Mouse (Mus musculus) forebrain, embryonic 13.5 days (tissue): ENCODE measurements at regions not wholly inside any gene's neighbourhood (a gene's known extent, or its start where the extent isn't known, plus 50 kb on each side); places are given as distances from the start of the nearest gene placed in this dataset.
A peak's percentile ranks its signal among the peaks of the same experiment; 100 is the strongest.
"Not testable (repeated sequence)": the region's sequence is repeated elsewhere in the genome, so short reads cannot be mapped to it uniquely, and the experiment has no call there.

Source experiments
- ATAC-seq: fragments of 200-750 bp; cut with Nextera tagmentation; 2 replicates; pipeline ENCODE4 v1.8.0; 2017
- H3K27ac ChIP-seq: fragments of 300-500 bp; sonication (generic); 2 replicates; pipeline ENCODE4 v1.5.1; 2015; ENCODE audit warnings: inconsistent platforms, mild to moderate bottlenecking, moderate library complexity
- H3K27me3 ChIP-seq: fragments of 300-500 bp; sonication (generic); 2 replicates; pipeline ENCODE4 v1.6.1; 2015; ENCODE audit warnings: mild to moderate bottlenecking, inconsistent platforms
- H3K36me3 ChIP-seq: fragments of 300-500 bp; sonication (generic); 2 replicates; pipeline ENCODE4 v1.6.1; 2015; ENCODE audit warnings: mild to moderate bottlenecking, inconsistent platforms; ENCODE audit not compliant: poor library complexity, severe bottlenecking
- H3K4me1 ChIP-seq: fragments of 300-500 bp; sonication (generic); 2 replicates; pipeline ENCODE4 v1.6.1; 2015; ENCODE audit warnings: inconsistent platforms
- H3K4me2 ChIP-seq: fragments of 300-500 bp; sonication (generic); 2 replicates; pipeline ENCODE4 v1.6.1; 2015; ENCODE audit warnings: inconsistent platforms, mild to moderate bottlenecking, moderate library complexity
- H3K4me3 ChIP-seq: fragments of 300-500 bp; sonication (generic); 2 replicates; pipeline ENCODE4 v1.5.1; 2015; ENCODE audit warnings: mild to moderate bottlenecking, inconsistent platforms
- H3K9ac ChIP-seq: fragments of 300-500 bp; sonication (generic); 2 replicates; pipeline ENCODE4 v1.6.1; 2015; ENCODE audit warnings: mild to moderate bottlenecking, inconsistent platforms
- H3K9me3 ChIP-seq: fragments of 300-500 bp; sonication (generic); replicated peaks from 2 replicates; pipeline ENCODE4 v1.6.1; 2016; ENCODE audit warnings: inconsistent platforms
- WGBS: fragments of 180-500 bp; shearing (Covaris S2); methylation state at CpG from one replicate; pipeline ENCODE4 v1.1.7; 2015; 5-methylcytosine and 5-hydroxymethylcytosine counted together

- H3K9ac ChIP-seq = no peak overlapping the region
- H3K9me3 ChIP-seq = no peaks in the 10 kb centered on the region
- no peak overlapping the region for H3K4me2 ChIP-seq
- H3K36me3 ChIP-seq = no peaks in the 10 kb centered on the region
- H3K4me1 ChIP-seq = no peaks in the 10 kb centered on the region
- no peak for ATAC-seq
- no peak overlapping the region for H3K4me3 ChIP-seq
- H3K27ac ChIP-seq = no peak overlapping the region
- no peaks in the 10 kb centered on the region for H3K27me3 ChIP-seq
- 95% methylated on average over 3 of the region's 3 CpGs for WGBS
These were observed 2615.7 kb downstream of the Poteg start for GRCm38 (mm10) chr8:30063148-30063547.

GRCm38 (mm10) chr8:30077726-30078125, 2630.3 kb downstream of the Poteg start:
- Histone ChIP-seq H3K36me3 (no peaks in the 10 kb centered on the region), H3K4me2 (no peak overlapping the region), H3K4me1 (no peaks in the 10 kb centered on the region), H3K4me3 (no peak overlapping the region), H3K27ac (no peak overlapping the region), H3K27me3 (no peaks in the 10 kb centered on the region), H3K9ac (no peak overlapping the region), H3K9me3 (no peaks in the 10 kb centered on the region)
- ATAC-seq = no peak

- Histone ChIP-seq H3K27me3 (no peaks in the 10 kb centered on the region), H3K9ac (no peak overlapping the region), H3K9me3 (no peaks in the 10 kb centered on the region), H3K4me3 (no peak overlapping the region), H3K36me3 (no peaks in the 10 kb centered on the region), H3K27ac (no peak overlapping the region), H3K4me2 (no peak overlapping the region), H3K4me1 (no peaks in the 10 kb centered on the region)
- no peak for ATAC-seq
- 80% methylated on average over 3 of the region's 3 CpGs for WGBS
These were observed 2680.3 kb downstream of the Poteg start for GRCm38 (mm10) chr8:30127766-30128165.

- H3K4me3 ChIP-seq = no peak overlapping the region
- WGBS = 75% methylated on average over 6 of the region's 6 CpGs
- H3K36me3 ChIP-seq = no peaks in the 10 kb centered on the region
- H3K4me2 ChIP-seq = no peak overlapping the region
- no peaks in the 10 kb centered on the region for H3K27me3 ChIP-seq
- H3K4me1 ChIP-seq = no peaks in the 10 kb centered on the region
- no peaks in the 10 kb centered on the region for H3K9me3 ChIP-seq
- no peak overlapping the region for H3K27ac ChIP-seq
- ATAC-seq = no peak
- H3K9ac ChIP-seq = no peak overlapping the region
These were observed 2687.5 kb downstream of the Poteg start for GRCm38 (mm10) chr8:30134999-30135398.

- peak; percentile 77; the same call in 1 of the 2 replicates for ATAC-seq
- Histone ChIP-seq H3K27me3 (no peaks in the 10 kb centered on the region), H3K9ac (no peak overlapping the region), H3K4me2 (no peak overlapping the region), H3K4me3 (no peak overlapping the region), H3K9me3 (no peaks in the 10 kb centered on the region), H3K4me1 (0 out of 2 replicates have a peak, but pooled peaks cover 7% of the 10 kb centered on the region), H3K27ac (no peak overlapping the region), H3K36me3 (no peaks in the 10 kb centered on the region)
- WGBS = 57% methylated on average over 2 of the region's 2 CpGs
These were observed 2703.8 kb downstream of the Poteg start for GRCm38 (mm10) chr8:30151181-30151844.

GRCm38 (mm10) chr8:30152921-30153320, 2705.5 kb downstream of the Poteg start:
- H3K4me3 ChIP-seq = no peak overlapping the region
- H3K27ac ChIP-seq = no peak overlapping the region
- no peak overlapping the region for H3K9ac ChIP-seq
- peak; percentile 55 for ATAC-seq
- H3K27me3 ChIP-seq = no peaks in the 10 kb centered on the region
- 53% methylated on average over 4 of the region's 4 CpGs for WGBS
- H3K4me2 ChIP-seq = no peak overlapping the region
- no peaks in the 10 kb centered on the region for H3K9me3 ChIP-seq
- H3K36me3 ChIP-seq = no peaks in the 10 kb centered on the region
- H3K4me1 ChIP-seq = 0 out of 2 replicates have a peak, but pooled peaks cover 7% of the 10 kb centered on the region

- Histone ChIP-seq H3K4me3 (no peak overlapping the region), H3K27ac (no peak overlapping the region), H3K36me3 (no peaks in the 10 kb centered on the region), H3K4me2 (no peak overlapping the region), H3K9me3 (no peaks in the 10 kb centered on the region), H3K9ac (no peak overlapping the region), H3K4me1 (no peaks in the 10 kb centered on the region), H3K27me3 (no peaks in the 10 kb centered on the region)
- ATAC-seq = no peak
- WGBS = 84% methylated on average over 1 of the region's 1 CpGs
These were observed 2724.4 kb downstream of the Poteg start for GRCm38 (mm10) chr8:30171881-30172280.

- peak; percentile 58; the same call in 1 of the 2 replicates for ATAC-seq
- H3K27me3 ChIP-seq, H3K4me1 ChIP-seq, H3K9ac ChIP-seq, H3K4me2 ChIP-seq, H3K9me3 ChIP-seq, H3K36me3 ChIP-seq, H3K27ac ChIP-seq, H3K4me3 ChIP-seq: not testable (repeated sequence)
These were observed 2755.3 kb downstream of the Poteg start for GRCm38 (mm10) chr8:30202746-30203145.

- 0 out of 2 replicates have a peak, but pooled peaks cover 6% of the 10 kb centered on the region for H3K4me1 ChIP-seq
- H3K4me3 ChIP-seq = no peak overlapping the region
- H3K27ac ChIP-seq = peak overlapping the region; percentile 11; the same call in 1 of the 2 replicates
- no peaks in the 10 kb centered on the region for H3K9me3 ChIP-seq
- no peaks in the 10 kb centered on the region for H3K36me3 ChIP-seq
- no peaks in the 10 kb centered on the region for H3K27me3 ChIP-seq
- 58% methylated on average over 5 of the region's 5 CpGs for WGBS
- peak; percentile 80 for ATAC-seq
- no peak overlapping the region for H3K9ac ChIP-seq
- no peak overlapping the region for H3K4me2 ChIP-seq
These were observed 2779.9 kb downstream of the Poteg start for GRCm38 (mm10) chr8:30227354-30227753.

- Histone ChIP-seq H3K4me1 (no peaks in the 10 kb centered on the region), H3K27ac (no peak overlapping the region), H3K27me3 (no peaks in the 10 kb centered on the region), H3K4me2 (no peak overlapping the region), H3K9me3 (no peaks in the 10 kb centered on the region), H3K9ac (no peak overlapping the region), H3K4me3 (no peak overlapping the region), H3K36me3 (no peaks in the 10 kb centered on the region)
- WGBS = 89% methylated on average over 1 of the region's 1 CpGs
- ATAC-seq = peak; percentile 45; the same call in 1 of the 2 replicates
These were observed 2785.8 kb downstream of the Poteg start for GRCm38 (mm10) chr8:30233266-30233665.

GRCm38 (mm10) chr8:30251797-30252196, 2804.3 kb downstream of the Poteg start:
- WGBS = 95% methylated on average over 3 of the region's 3 CpGs
- no peak overlapping the region for H3K4me2 ChIP-seq
- ATAC-seq = no peak
- H3K36me3 ChIP-seq = no peaks in the 10 kb centered on the region
- H3K27me3 ChIP-seq = no peaks in the 10 kb centered on the region
- H3K9ac ChIP-seq = no peak overlapping the region
- no peak overlapping the region for H3K4me3 ChIP-seq
- no peaks in the 10 kb centered on the region for H3K4me1 ChIP-seq
- no peak overlapping the region for H3K27ac ChIP-seq
- H3K9me3 ChIP-seq = no peaks in the 10 kb centered on the region

- 56% methylated on average over 6 of the region's 6 CpGs for WGBS
- H3K4me2 ChIP-seq = no peak overlapping the region
- H3K4me1 ChIP-seq = peaks cover 6% of the 10 kb centered on the region; the same call in 1 of the 2 replicates
- no peaks in the 10 kb centered on the region for H3K27me3 ChIP-seq
- H3K4me3 ChIP-seq = no peak overlapping the region
- H3K36me3 ChIP-seq = no peaks in the 10 kb centered on the region
- peak overlapping the region; percentile 15; the same call in 1 of the 2 replicates for H3K27ac ChIP-seq
- no peak overlapping the region for H3K9ac ChIP-seq
- peak; percentile 90 for ATAC-seq
- H3K9me3 ChIP-seq = no peaks in the 10 kb centered on the region
These were observed 2822.8 kb downstream of the Poteg start for GRCm38 (mm10) chr8:30269949-30270910.
